Mouse (Mus musculus) gastrocnemius, postnatal 10 days (tissue): Measurements from ENCODE around the gene Zcchc24. TPM values are rescaled to one million over a fixed set of nuclear protein-coding genes. Genes with fewer than 3 reads are reported as not detected.
"Not testable (repeated sequence)": the region's sequence is repeated elsewhere in the genome, so short reads cannot be mapped to it uniquely, and the experiment has no call there.

Experiments used
- DNase-seq: peaks from one replicate; pipeline ENCODE4 v3.0.0; 2021; ENCODE audit warnings: mixed read lengths
- long read RNA-seq, 2 experiments: library from polyadenylated mRNA; stranded (forward); transcript quantifications; one replicate each; pipeline ENCODE4 v2.0.0; 2021
- total RNA-seq, 2 experiments: library from RNA; stranded (reverse); gene quantifications; 2 replicates each; pipeline ENCODE4 v1.2.3; 2021

Zcchc24 gene
- 10 to 100 TPM; 65.9 to 66.6 TPM for total RNA-seq
- long read RNA-seq, experiment 1, full-length matches to known transcripts = 67 of 90 reads
- long read RNA-seq, experiment 1, partial matches to known transcripts = 1 of 90 reads
- long read RNA-seq, experiment 1, other reads (novel, unspliced or antisense) = 22 of 90 reads
- long read RNA-seq, experiment 2, full-length matches to known transcripts = 47 of 78 reads
- long read RNA-seq, experiment 2, partial matches to known transcripts = 0 of 78 reads
- long read RNA-seq, experiment 2, other reads (novel, unspliced or antisense) = 31 of 78 reads

- peak; percentile 92 for DNase-seq
Measured at GRCm38 (mm10) chr14:25768915-25769625, at the start of gene Zcchc24. Gene Zcchc24, minus strand, starts transcription at chr14:25769039.

- peak; percentile 73 for DNase-seq
Measured at GRCm38 (mm10) chr14:25816416-25816815, 47.6 kb upstream of the Zcchc24 start.

- no peak for DNase-seq
Measured at GRCm38 (mm10) chr14:25814140-25814539, 45.3 kb upstream of the Zcchc24 start.

- not testable (repeated sequence) for DNase-seq
Measured at GRCm38 (mm10) chr14:25811026-25811425, 42.2 kb upstream of the Zcchc24 start.

GRCm38 (mm10) chr14:25806561-25806960, 37.7 kb upstream of the Zcchc24 start:
- no peak for DNase-seq

GRCm38 (mm10) chr14:25805871-25806270, 37.0 kb upstream of the Zcchc24 start:
- peak; percentile 67 for DNase-seq

- no peak for DNase-seq
Measured at GRCm38 (mm10) chr14:25803246-25803809, 34.5 kb upstream of the Zcchc24 start.

- DNase-seq = no peak
Measured at GRCm38 (mm10) chr14:25802511-25802910, 33.7 kb upstream of the Zcchc24 start.

GRCm38 (mm10) chr14:25800166-25800960, 31.5 kb upstream of the Zcchc24 start:
- peak; percentile 95 for DNase-seq

- peak; percentile 29 for DNase-seq
Measured at GRCm38 (mm10) chr14:25796619-25797018, 27.8 kb upstream of the Zcchc24 start.

- peak; percentile 82 for DNase-seq
Measured at GRCm38 (mm10) chr14:25795561-25796174, 26.8 kb upstream of the Zcchc24 start.

GRCm38 (mm10) chr14:25795067-25795466, 26.2 kb upstream of the Zcchc24 start:
- DNase-seq = no peak

- no peak for DNase-seq
Measured at GRCm38 (mm10) chr14:25794331-25794730, 25.5 kb upstream of the Zcchc24 start.

- DNase-seq = no peak
Measured at GRCm38 (mm10) chr14:25790768-25791302, 22.0 kb upstream of the Zcchc24 start.

- DNase-seq = no peak
Measured at GRCm38 (mm10) chr14:25789946-25790345, 21.1 kb upstream of the Zcchc24 start.

- DNase-seq = no peak
Measured at GRCm38 (mm10) chr14:25789207-25789606, 20.4 kb upstream of the Zcchc24 start.

GRCm38 (mm10) chr14:25788201-25788600, 19.4 kb upstream of the Zcchc24 start:
- no peak for DNase-seq

- no peak for DNase-seq
Measured at GRCm38 (mm10) chr14:25787387-25787910, 18.6 kb upstream of the Zcchc24 start.

- peak; percentile 83 for DNase-seq
Measured at GRCm38 (mm10) chr14:25786959-25787358, 18.1 kb upstream of the Zcchc24 start.

GRCm38 (mm10) chr14:25785210-25785609, 16.4 kb upstream of the Zcchc24 start:
- DNase-seq = no peak

- no peak for DNase-seq
Measured at GRCm38 (mm10) chr14:25783220-25783619, 14.4 kb upstream of the Zcchc24 start.
